Mouse (Mus musculus) limb, embryonic 14.5 days (tissue): ENCODE measurements around the gene Zbtb46. TPM values are rescaled to one million over a fixed set of nuclear protein-coding genes. Genes with fewer than 3 reads are reported as not detected.
A peak's percentile ranks its signal among the peaks of the same experiment; 100 is the strongest.

Source experiments
- ATAC-seq: fragments of 200-750 bp; cut with Nextera tagmentation; 2 replicates; pipeline ENCODE4 v1.8.0; 2017; ENCODE audit warnings: low read depth, moderate number of reproducible peaks, moderate TSS enrichment; ENCODE audit not compliant: low FRiP score
- DNase-seq: peaks from one replicate; pipeline ENCODE4 v3.0.0-alpha.2; 2015; ENCODE audit warnings: low spot score
- H3K27ac ChIP-seq: fragments of 300-500 bp; sonication (generic); replicated peaks from 2 replicates; pipeline ENCODE4 v1.5.1; 2014; ENCODE audit warnings: low read depth, mild to moderate bottlenecking, low read length, moderate library complexity, mixed read lengths
- H3K27me3 ChIP-seq: fragments of 300-500 bp; sonication (generic); 2 replicates; pipeline ENCODE4 v1.6.1; 2014; ENCODE audit warnings: low read length, mixed read lengths; ENCODE audit not compliant: control insufficient read depth, insufficient read depth
- H3K36me3 ChIP-seq: fragments of 300-500 bp; sonication (generic); 2 replicates; pipeline ENCODE4 v1.6.1; 2014; ENCODE audit warnings: mild to moderate bottlenecking, low read length, moderate library complexity, mixed read lengths; ENCODE audit not compliant: control insufficient read depth, insufficient read depth
- H3K4me1 ChIP-seq: fragments of 300-500 bp; sonication (generic); 2 replicates; pipeline ENCODE4 v1.6.1; 2014; ENCODE audit warnings: antibody characterized with exemption, low read length, mixed read lengths; ENCODE audit not compliant: control insufficient read depth, insufficient read depth
- H3K4me2 ChIP-seq: fragments of 300-500 bp; sonication (generic); replicated peaks from 2 replicates; pipeline ENCODE4 v1.6.1; 2014; ENCODE audit warnings: low read depth, mild to moderate bottlenecking, low read length, moderate library complexity; ENCODE audit not compliant: severe bottlenecking
- H3K4me3 ChIP-seq: fragments of 300-500 bp; sonication (generic); replicated peaks from 2 replicates; pipeline ENCODE4 v1.5.1; 2014; ENCODE audit warnings: low read length
- H3K9ac ChIP-seq: fragments of 300-500 bp; sonication (generic); 2 replicates; pipeline ENCODE4 v1.6.1; 2014; ENCODE audit warnings: mild to moderate bottlenecking, low read depth, low read length, moderate library complexity; ENCODE audit not compliant: severe bottlenecking
- H3K9me3 ChIP-seq: fragments of 300-500 bp; sonication (generic); 2 replicates; pipeline ENCODE4 v1.6.1; 2016; ENCODE audit warnings: low read length; ENCODE audit not compliant: control insufficient read depth
- POLR2A ChIP-seq: fragments of 200-500 bp; IDR thresholded peaks from 2 replicates; pipeline ENCODE4 v1.8.0; 2012; ENCODE audit warnings: inconsistent platforms, mild to moderate bottlenecking, moderate library complexity, borderline replicate concordance; ENCODE audit not compliant: insufficient read depth, insufficient read length; ENCODE audit errors: extremely low read depth
- WGBS: fragments of 180-500 bp; shearing (Covaris S2); extraction: QIAGEN DNeasy Blood & Tissue Kit; methylation state at CpG from one replicate; pipeline ENCODE4 v1.1.7; 2014; 5-methylcytosine and 5-hydroxymethylcytosine counted together
- polyA plus RNA-seq, 2 experiments: library from polyadenylated mRNA; depleted of rRNA in 1 of 2; stranded (reverse) in 1 of 2; unstranded in 1 of 2; fragments of >200 nt; fragmentation: Nextera tagmentation in 1 of 2; extraction: Ambion mirVana in 1 of 2; gene quantifications; 2 replicates each; pipeline versions ENCODE4 v1.2.1 to v1.2.3; 2012 to 2014

Gene Zbtb46
- polyA plus RNA-seq, 2 experiments: 3.8 to 4.3 TPM

DNA sequence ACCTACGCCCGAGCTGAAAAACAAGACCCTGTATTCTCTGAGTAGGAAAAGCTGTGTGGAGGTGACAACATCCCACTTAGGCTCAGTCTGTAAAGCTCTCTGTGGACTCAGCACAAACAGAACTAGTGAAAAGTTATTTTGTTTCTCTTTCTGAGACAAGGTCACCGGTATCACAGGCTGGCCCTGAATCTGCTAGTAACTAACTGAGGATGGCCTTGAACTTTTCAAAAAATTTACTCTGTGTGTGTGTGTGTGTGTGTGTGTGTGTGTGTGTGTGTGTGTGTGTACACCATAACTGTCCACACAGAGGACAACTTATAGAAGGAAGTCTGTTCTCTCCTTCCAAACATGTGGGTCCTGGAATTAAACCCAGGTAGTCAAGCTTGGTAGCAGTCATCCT is 65.1 kb downstream of the Zbtb46 start:
- H3K9ac ChIP-seq: peak overlapping the region; percentile 1; the same call in 1 of the 2 replicates
- H3K27ac ChIP-seq: no peak overlapping the region
- no peak overlapping the region for H3K4me2 ChIP-seq
- no peaks in the 10 kb centered on the region for H3K4me1 ChIP-seq
- ATAC-seq: no peak
- WGBS: 99% methylated on average over 3 of the region's 3 CpGs
- no peak overlapping the region for H3K4me3 ChIP-seq
- 0 out of 2 replicates have a peak, but pooled peaks cover 3% of the 10 kb centered on the region for H3K36me3 ChIP-seq
- no peaks in the 10 kb centered on the region for H3K9me3 ChIP-seq
- H3K27me3 ChIP-seq: no peaks in the 10 kb centered on the region
- DNase-seq: no peak
- TF ChIP-seq POLR2A: no peak

DNA sequence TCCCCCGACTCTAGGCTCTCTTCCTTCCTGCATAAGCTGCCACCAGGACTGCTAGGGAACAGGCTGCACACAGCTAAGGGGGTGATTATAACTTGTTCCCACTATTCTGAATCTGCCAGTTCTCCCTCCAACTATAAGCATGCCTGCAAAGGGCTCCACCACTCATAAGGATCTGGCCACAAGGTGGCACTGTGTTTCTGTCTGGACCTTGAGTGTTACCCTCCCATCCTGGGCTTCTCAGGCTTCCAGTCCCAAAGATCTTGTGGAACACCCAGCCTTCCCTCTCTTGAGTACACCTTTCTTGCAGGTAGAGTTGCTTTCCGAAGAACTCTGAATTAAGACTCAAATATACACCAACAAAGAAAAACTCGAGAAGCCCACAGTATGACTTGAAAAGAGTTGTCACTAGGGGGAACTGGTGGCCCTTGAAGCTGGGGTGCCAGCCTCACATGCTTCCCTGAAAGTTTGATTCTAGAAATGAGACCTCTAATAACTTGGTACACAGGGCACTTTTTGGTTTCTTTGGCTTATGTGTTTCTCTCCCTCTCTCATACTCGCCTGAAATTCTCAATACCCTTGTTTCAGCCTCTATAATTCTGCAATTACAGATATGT is 66.5 kb downstream of the Zbtb46 start:
- no peak overlapping the region for H3K27ac ChIP-seq
- WGBS: 29% methylated on average over 4 of the region's 4 CpGs

DNA sequence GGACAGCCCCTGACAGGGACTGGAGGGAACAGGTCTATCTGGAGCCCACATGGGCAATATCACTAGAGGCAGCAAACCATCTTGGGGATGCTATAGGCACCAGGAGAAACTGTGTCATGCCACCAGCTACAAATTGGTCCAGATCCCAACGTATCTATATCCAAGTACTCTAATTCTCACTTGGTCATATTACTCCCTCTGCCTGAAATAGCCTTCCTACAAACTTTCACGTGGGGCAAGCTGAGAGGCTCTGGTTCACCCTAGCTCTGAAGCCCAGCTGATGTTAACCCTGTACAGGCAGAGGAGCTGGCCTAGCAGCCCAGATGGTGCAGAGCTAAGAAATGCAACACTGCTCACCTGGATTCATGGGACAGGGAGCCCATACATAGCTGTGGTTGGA is 67.7 kb downstream of the Zbtb46 start:
- no peak overlapping the region for H3K4me3 ChIP-seq
- H3K27me3 ChIP-seq: no peaks in the 10 kb centered on the region
- H3K4me1 ChIP-seq: no peaks in the 10 kb centered on the region
- ATAC-seq (no peak), DNase-seq (no peak)
- H3K9ac ChIP-seq: no peak overlapping the region
- peaks cover 13% of the 10 kb centered on the region for H3K36me3 ChIP-seq
- 60% methylated on average over 2 of the region's 2 CpGs for WGBS
- no peak for TF ChIP-seq POLR2A
- H3K9me3 ChIP-seq: no peaks in the 10 kb centered on the region
- H3K4me2 ChIP-seq: no peak overlapping the region
- H3K27ac ChIP-seq: no peak overlapping the region

More for the DNA sequence above, 66.5 kb downstream of the Zbtb46 start:
- H3K4me1 ChIP-seq: no peaks in the 10 kb centered on the region
- no peak overlapping the region for H3K4me3 ChIP-seq
- TF ChIP-seq POLR2A: no peak
- H3K27me3 ChIP-seq: no peaks in the 10 kb centered on the region
- no peak overlapping the region for H3K4me2 ChIP-seq
- peaks cover 4% of the 10 kb centered on the region; the same call in 1 of the 2 replicates for H3K36me3 ChIP-seq
- ATAC-seq: peak; percentile 81
- DNase-seq: peak; percentile 93
- no peaks in the 10 kb centered on the region for H3K9me3 ChIP-seq
- no peak overlapping the region for H3K9ac ChIP-seq

DNA sequence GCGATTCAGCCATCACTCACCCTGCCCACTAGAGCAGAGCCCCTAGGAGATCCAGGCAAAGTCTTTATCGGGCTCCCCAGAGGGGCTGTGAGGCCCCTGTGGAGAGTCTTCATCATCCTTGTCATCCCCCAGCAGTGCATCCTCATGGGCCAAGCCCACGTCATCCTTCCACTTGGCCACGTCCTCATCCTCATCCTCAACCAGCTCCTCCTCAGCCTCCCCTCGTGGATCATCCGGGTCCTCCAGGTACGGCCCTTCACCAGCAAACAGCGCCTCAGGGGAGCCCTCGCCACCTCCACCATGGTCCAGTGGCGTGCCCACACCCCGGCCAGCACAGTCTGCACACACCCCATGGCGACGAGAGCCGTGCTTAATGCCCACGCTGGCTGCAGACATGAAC is 68.2 kb downstream of the Zbtb46 start:
- no peak for DNase-seq

GRCm38 (mm10) chr2:181390136-181390870 is 68.9 kb downstream of the Zbtb46 start:
- H3K9me3 ChIP-seq: no peaks in the 10 kb centered on the region
- no peak overlapping the region for H3K4me3 ChIP-seq
- no peak for TF ChIP-seq POLR2A
- H3K27ac ChIP-seq: no peak overlapping the region
- ATAC-seq: no peak
- no peaks in the 10 kb centered on the region for H3K4me1 ChIP-seq
- no peaks in the 10 kb centered on the region for H3K27me3 ChIP-seq
- H3K4me2 ChIP-seq: no peak overlapping the region
- no peak for DNase-seq
- H3K9ac ChIP-seq: no peak overlapping the region
- peaks cover 25% of the 10 kb centered on the region for H3K36me3 ChIP-seq
- WGBS: 76% methylated on average over 4 of the region's 4 CpGs

More for the DNA sequence above, 68.2 kb downstream of the Zbtb46 start:
- ATAC-seq: no peak
- H3K27me3 ChIP-seq: no peaks in the 10 kb centered on the region
- H3K36me3 ChIP-seq: peaks cover 18% of the 10 kb centered on the region
- TF ChIP-seq POLR2A: no peak
- no peak overlapping the region for H3K27ac ChIP-seq
- H3K4me1 ChIP-seq: no peaks in the 10 kb centered on the region
- H3K9me3 ChIP-seq: no peaks in the 10 kb centered on the region
- no peak overlapping the region for H3K9ac ChIP-seq
- no peak overlapping the region for H3K4me2 ChIP-seq
- H3K4me3 ChIP-seq: no peak overlapping the region
- 90% methylated on average over 15 of the region's 15 CpGs for WGBS
